Mouse (Mus musculus) midbrain, embryonic 16.5 days (tissue): ENCODE results near the gene Vps50. TPM values are rescaled to one million over a fixed set of nuclear protein-coding genes. Genes with fewer than 3 reads are reported as not detected.
"Not testable (repeated sequence)": the region's sequence is repeated elsewhere in the genome, so short reads cannot be mapped to it uniquely, and the experiment has no call there.

Experiments used
- ATAC-seq: fragments of 200-750 bp; cut with Nextera tagmentation; 2 replicates; pipeline ENCODE4 v1.8.0; 2017; ENCODE audit warnings: moderate TSS enrichment
- H3K27ac ChIP-seq: fragments of 300-500 bp; sonication (generic); 2 replicates; pipeline ENCODE4 v1.5.1; 2014; ENCODE audit warnings: mild to moderate bottlenecking, low read length, mixed read lengths
- H3K27me3 ChIP-seq: fragments of 300-500 bp; sonication (generic); 2 replicates; pipeline ENCODE4 v1.6.1; 2014; ENCODE audit warnings: low read depth, low read length, mixed read lengths; ENCODE audit not compliant: control insufficient read depth, insufficient read depth
- H3K36me3 ChIP-seq: fragments of 300-500 bp; sonication (generic); 2 replicates; pipeline ENCODE4 v1.6.1; 2014; ENCODE audit warnings: mild to moderate bottlenecking, low read length, moderate library complexity, mixed read lengths; ENCODE audit not compliant: control insufficient read depth, insufficient read depth
- H3K4me1 ChIP-seq: fragments of 300-500 bp; sonication (generic); 2 replicates; pipeline ENCODE4 v1.6.1; 2014; ENCODE audit warnings: mild to moderate bottlenecking, low read length, mixed read lengths; ENCODE audit not compliant: control insufficient read depth, insufficient read depth
- H3K4me2 ChIP-seq: fragments of 300-500 bp; sonication (generic); 2 replicates; pipeline ENCODE4 v1.6.1; 2014; ENCODE audit warnings: mild to moderate bottlenecking, low read length, mixed read lengths
- H3K4me3 ChIP-seq: fragments of 300-500 bp; sonication (generic); 2 replicates; pipeline ENCODE4 v1.5.1; 2014; ENCODE audit warnings: low read depth, mild to moderate bottlenecking, low read length, moderate library complexity, mixed read lengths
- H3K9ac ChIP-seq: fragments of 300-500 bp; sonication (generic); 2 replicates; pipeline ENCODE4 v1.6.1; 2014; ENCODE audit warnings: low read depth, low read length, mixed read lengths
- H3K9me3 ChIP-seq: fragments of 300-500 bp; sonication (generic); replicated peaks from 2 replicates; pipeline ENCODE4 v1.6.1; 2014; ENCODE audit warnings: mild to moderate bottlenecking, low read length, mixed read lengths; ENCODE audit not compliant: control insufficient read depth, poor library complexity, severe bottlenecking
- WGBS: fragments of 180-500 bp; shearing (Covaris S2); extraction: QIAGEN DNeasy Blood & Tissue Kit; methylation state at CpG from one replicate; pipeline ENCODE4 v1.1.7; 2014; 5-methylcytosine and 5-hydroxymethylcytosine counted together
- polyA plus RNA-seq: library from polyadenylated mRNA; unstranded; fragments of >200 nt; fragmentation: Nextera tagmentation; extraction: Ambion mirVana; gene quantifications from 2 replicates; pipeline ENCODE4 v1.2.1, GENCODE M21; 2015

Gene Vps50
- polyA plus RNA-seq, 1 experiment from 2014 or later = 59.5 TPM

GRCm38 (mm10) chr6:3544970-3545369, 46.8 kb downstream of the Vps50 start:
- H3K9ac ChIP-seq = no peak overlapping the region
- H3K36me3 ChIP-seq = no peaks in the 10 kb centered on the region
- no peak overlapping the region for H3K27ac ChIP-seq
- H3K27me3 ChIP-seq = no peaks in the 10 kb centered on the region
- 29% methylated on average over 1 of the region's 1 CpGs for WGBS
- H3K4me2 ChIP-seq = no peak overlapping the region
- no peak overlapping the region for H3K4me3 ChIP-seq
- no peak for ATAC-seq
- H3K9me3 ChIP-seq = no peaks in the 10 kb centered on the region
- H3K4me1 ChIP-seq = no peaks in the 10 kb centered on the region

- H3K4me1 ChIP-seq = no peaks in the 10 kb centered on the region
- ATAC-seq = no peak
- H3K9ac ChIP-seq = no peak overlapping the region
- no peaks in the 10 kb centered on the region for H3K27me3 ChIP-seq
- no peak overlapping the region for H3K4me3 ChIP-seq
- no peak overlapping the region for H3K4me2 ChIP-seq
- WGBS = 54% methylated on average over 3 of the region's 3 CpGs
- H3K36me3 ChIP-seq = no peaks in the 10 kb centered on the region
- no peak overlapping the region for H3K27ac ChIP-seq
- H3K9me3 ChIP-seq = no peaks in the 10 kb centered on the region
Measured at GRCm38 (mm10) chr6:3548959-3549358, 50.8 kb downstream of the Vps50 start.

DNA sequence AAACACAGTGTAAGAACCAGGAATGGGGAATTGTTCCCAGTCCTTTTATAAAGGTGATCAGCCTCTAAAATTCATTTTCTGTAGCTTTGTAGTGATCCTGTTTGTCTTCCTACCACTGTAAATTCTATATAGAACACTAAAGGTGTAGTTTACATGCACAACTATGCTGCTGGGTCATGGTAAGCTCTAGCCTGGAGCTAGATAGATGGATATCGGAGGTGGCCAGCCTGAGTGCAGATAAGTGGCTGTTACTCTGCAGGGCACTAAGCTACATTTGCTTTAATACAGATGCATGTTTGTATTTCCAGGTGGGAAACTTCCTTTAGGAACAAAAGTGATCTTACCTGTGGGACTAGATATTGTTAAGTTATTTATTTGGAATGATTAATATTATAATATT, 51.8 kb downstream of the Vps50 start:
- Histone ChIP-seq H3K4me1 (no peaks in the 10 kb centered on the region), H3K27me3 (no peaks in the 10 kb centered on the region), H3K27ac (no peak overlapping the region), H3K9ac (no peak overlapping the region), H3K4me2 (no peak overlapping the region), H3K4me3 (no peak overlapping the region), H3K36me3 (no peaks in the 10 kb centered on the region), H3K9me3 (no peaks in the 10 kb centered on the region)
- no peak for ATAC-seq
- 95% methylated on average over 1 of the region's 1 CpGs for WGBS

DNA sequence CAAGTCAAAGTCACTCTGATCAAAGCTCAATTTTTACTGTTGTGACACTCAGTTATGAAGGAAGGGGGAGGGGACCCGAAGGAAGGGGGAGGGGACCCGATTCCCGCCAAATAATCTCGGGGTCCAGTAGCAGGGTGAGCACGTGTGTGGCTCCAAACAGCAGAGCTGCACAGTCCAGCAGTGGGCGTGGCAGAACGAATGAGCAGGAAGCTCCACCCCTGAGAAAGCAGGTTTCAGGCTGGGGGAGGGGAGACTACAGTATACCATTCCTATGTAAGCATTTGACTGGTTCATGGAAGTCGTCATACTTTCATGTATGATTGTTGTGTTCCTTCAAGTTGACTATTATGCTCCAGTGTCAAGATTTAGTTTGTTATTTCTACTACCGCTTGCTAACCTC, 54.5 kb downstream of the Vps50 start:
- H3K27ac ChIP-seq, H3K27me3 ChIP-seq, H3K9me3 ChIP-seq, ATAC-seq, H3K36me3 ChIP-seq, H3K4me2 ChIP-seq, H3K9ac ChIP-seq, H3K4me3 ChIP-seq, H3K4me1 ChIP-seq: not testable (repeated sequence)
- 90% methylated on average over 9 of the region's 9 CpGs for WGBS

- Histone ChIP-seq H3K9me3 (no peaks in the 10 kb centered on the region), H3K4me1 (no peaks in the 10 kb centered on the region), H3K9ac (no peak overlapping the region), H3K4me3 (no peak overlapping the region), H3K4me2 (no peak overlapping the region), H3K36me3 (peaks cover 2% of the 10 kb centered on the region; the same call in 1 of the 2 replicates), H3K27ac (no peak overlapping the region), H3K27me3 (no peaks in the 10 kb centered on the region)
- 69% methylated on average over 4 of the region's 4 CpGs for WGBS
- no peak for ATAC-seq
Measured at GRCm38 (mm10) chr6:3557177-3557576, 59.0 kb downstream of the Vps50 start.

DNA sequence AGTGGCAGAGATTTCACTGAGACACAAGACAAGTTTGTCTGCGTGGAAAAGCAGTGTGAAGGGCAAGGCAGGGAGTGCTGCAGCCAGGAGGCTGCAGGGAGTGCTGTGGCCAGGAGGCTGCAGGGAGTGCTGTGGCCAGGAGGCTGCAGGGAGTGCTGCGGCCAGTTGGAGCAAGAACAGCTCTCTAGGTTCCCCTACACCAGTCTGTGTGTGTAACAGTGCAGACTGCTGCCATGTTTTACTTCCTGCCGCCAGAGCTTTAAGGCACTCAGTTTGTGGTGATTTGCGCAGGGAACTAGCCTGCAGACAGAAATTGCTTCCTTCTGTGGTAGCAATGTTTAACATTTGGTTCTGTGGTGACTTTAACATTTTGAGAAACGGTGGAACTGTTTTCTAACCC, 61.8 kb downstream of the Vps50 start:
- Histone ChIP-seq H3K27me3 (no peaks in the 10 kb centered on the region), H3K4me3 (no peak overlapping the region), H3K4me1 (no peaks in the 10 kb centered on the region), H3K9ac (no peak overlapping the region), H3K9me3 (no peaks in the 10 kb centered on the region), H3K4me2 (no peak overlapping the region), H3K27ac (no peak overlapping the region), H3K36me3 (peaks cover 2% of the 10 kb centered on the region; the same call in 1 of the 2 replicates)
- WGBS = 62% methylated on average over 5 of the region's 5 CpGs
- ATAC-seq = no peak

DNA sequence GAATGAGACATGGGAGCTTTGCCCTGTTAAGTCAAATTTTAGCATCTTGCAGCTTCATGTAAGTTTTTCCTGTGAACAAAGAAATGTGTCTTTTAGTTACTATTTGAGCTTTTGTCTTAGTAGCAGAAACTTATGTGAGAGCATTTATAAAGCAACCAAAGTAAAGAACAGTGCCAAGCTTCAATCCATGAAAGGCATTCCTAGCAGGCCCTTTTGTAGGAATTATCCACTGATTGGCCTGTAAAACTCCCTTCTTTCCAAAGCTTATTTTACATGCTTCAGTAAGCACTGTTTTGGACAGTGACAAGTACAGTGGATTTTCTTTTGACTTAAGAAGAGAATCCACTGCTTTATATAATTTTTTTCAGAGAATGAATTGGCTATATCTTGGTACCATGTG, 64.1 kb downstream of the Vps50 start:
- Histone ChIP-seq H3K9me3 (no peaks in the 10 kb centered on the region), H3K4me3 (no peak overlapping the region), H3K36me3 (peaks cover 6% of the 10 kb centered on the region; the same call in 1 of the 2 replicates), H3K9ac (no peak overlapping the region), H3K4me1 (no peaks in the 10 kb centered on the region), H3K27me3 (no peaks in the 10 kb centered on the region), H3K4me2 (no peak overlapping the region), H3K27ac (no peak overlapping the region)
- ATAC-seq = no peak

GRCm38 (mm10) chr6:3564118-3564517, 65.9 kb downstream of the Vps50 start:
- H3K9me3 ChIP-seq, H3K27me3 ChIP-seq, H3K36me3 ChIP-seq, H3K4me2 ChIP-seq, H3K9ac ChIP-seq, H3K4me3 ChIP-seq, H3K27ac ChIP-seq, H3K4me1 ChIP-seq, ATAC-seq: not testable (repeated sequence)

DNA sequence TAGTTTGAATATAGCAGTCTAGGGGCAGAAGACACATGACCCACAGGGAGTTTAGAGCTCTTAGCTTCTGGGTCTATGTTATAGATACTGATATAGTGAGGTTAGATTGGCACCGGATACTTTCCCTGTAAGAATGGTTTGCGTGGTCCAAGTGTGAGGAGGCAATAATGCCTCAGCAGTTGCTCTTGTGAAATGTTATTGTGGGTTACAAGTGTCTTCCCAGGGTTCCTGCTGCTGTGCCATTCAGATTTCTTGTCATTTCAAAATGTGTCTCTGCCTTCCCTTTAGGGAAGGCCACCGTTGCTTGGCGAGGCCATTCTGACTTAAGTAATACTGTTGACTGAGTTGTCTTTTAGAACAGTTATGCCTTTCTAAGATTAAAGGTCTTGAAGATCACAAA, 66.8 kb downstream of the Vps50 start:
- 85% methylated on average over 4 of the region's 4 CpGs for WGBS
- no peak for ATAC-seq

DNA sequence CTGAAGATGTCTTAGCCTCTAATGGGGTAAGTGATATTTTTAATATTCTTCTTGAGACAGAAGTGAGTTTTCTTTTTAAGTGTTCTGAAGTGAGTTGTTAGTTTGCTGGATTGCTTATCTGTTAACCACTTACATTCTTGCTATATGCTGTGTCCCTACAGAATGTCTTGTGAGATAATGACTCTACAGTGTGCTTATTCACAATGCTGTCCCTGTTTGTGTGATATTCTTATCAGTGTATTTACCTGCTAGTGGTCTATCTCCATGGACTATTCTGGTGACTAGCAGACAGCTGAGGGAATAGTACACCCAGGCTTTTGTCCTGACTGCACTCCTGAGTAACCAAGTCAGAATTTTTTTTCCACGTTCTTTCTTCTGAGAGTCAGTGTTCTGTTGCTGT, 67.5 kb downstream of the Vps50 start:
- Histone ChIP-seq H3K27me3 (no peaks in the 10 kb centered on the region), H3K9me3 (no peaks in the 10 kb centered on the region), H3K9ac (no peak overlapping the region), H3K4me2 (no peak overlapping the region), H3K4me1 (no peaks in the 10 kb centered on the region), H3K4me3 (no peak overlapping the region), H3K36me3 (peaks cover 6% of the 10 kb centered on the region; the same call in 1 of the 2 replicates), H3K27ac (no peak overlapping the region)
- no peak for ATAC-seq
- 100% methylated on average over 1 of the region's 1 CpGs for WGBS

More for the DNA sequence above, 66.8 kb downstream of the Vps50 start:
- Histone ChIP-seq H3K9ac (no peak overlapping the region), H3K27ac (no peak overlapping the region), H3K4me2 (no peak overlapping the region), H3K9me3 (no peaks in the 10 kb centered on the region), H3K36me3 (peaks cover 6% of the 10 kb centered on the region; the same call in 1 of the 2 replicates), H3K4me1 (no peaks in the 10 kb centered on the region), H3K27me3 (no peaks in the 10 kb centered on the region), H3K4me3 (no peak overlapping the region)
